Mouse (Mus musculus) neural tube, embryonic 12.5 days (tissue): Measurements from ENCODE around the gene Rbp7. TPM values are rescaled to one million over a fixed set of nuclear protein-coding genes. Genes with fewer than 3 reads are reported as not detected.
A peak's percentile ranks its signal among the peaks of the same experiment; 100 is the strongest.

Experiments used
- ATAC-seq: fragments of 200-750 bp; cut with Nextera tagmentation; 2 replicates; pipeline ENCODE4 v1.8.0; 2017; ENCODE audit warnings: low read depth, mild to moderate bottlenecking, moderate TSS enrichment, moderate library complexity; ENCODE audit not compliant: low FRiP score
- H3K27ac ChIP-seq: fragments of 300-500 bp; sonication (generic); 2 replicates; pipeline ENCODE4 v1.5.1; 2016
- H3K27me3 ChIP-seq: fragments of 300-500 bp; sonication (generic); replicated peaks from 2 replicates; pipeline ENCODE4 v1.6.1; 2016; ENCODE audit warnings: mild to moderate bottlenecking
- H3K36me3 ChIP-seq: fragments of 300-500 bp; sonication (generic); 2 replicates; pipeline ENCODE4 v1.6.1; 2016; ENCODE audit warnings: mild to moderate bottlenecking
- H3K4me1 ChIP-seq: fragments of 300-500 bp; sonication (generic); 2 replicates; pipeline ENCODE4 v1.6.1; 2016
- H3K4me2 ChIP-seq: fragments of 300-500 bp; sonication (generic); replicated peaks from 2 replicates; pipeline ENCODE4 v1.6.1; 2016; ENCODE audit warnings: mild to moderate bottlenecking
- H3K4me3 ChIP-seq: fragments of 300-500 bp; sonication (generic); 2 replicates; pipeline ENCODE4 v1.5.1; 2016
- H3K9ac ChIP-seq: fragments of 300-500 bp; sonication (generic); 2 replicates; pipeline ENCODE4 v1.6.1; 2016; ENCODE audit warnings: mild to moderate bottlenecking
- H3K9me3 ChIP-seq: fragments of 300-500 bp; sonication (generic); 2 replicates; pipeline ENCODE4 v1.6.1; 2016; ENCODE audit warnings: mild to moderate bottlenecking
- WGBS: fragments of 180-500 bp; shearing (Covaris S2); methylation state at CpG from one replicate; pipeline ENCODE4 v1.1.7; 2016; 5-methylcytosine and 5-hydroxymethylcytosine counted together
- polyA plus RNA-seq: library from polyadenylated mRNA; unstranded; fragments of >200 nt; fragmentation: Nextera tagmentation; extraction: Ambion mirVana; gene quantifications from 2 replicates; pipeline ENCODE4 v1.2.1, GENCODE M21; 2016

The Rbp7 gene
- polyA plus RNA-seq: not detected in 2 replicates

- H3K36me3 ChIP-seq: no peaks in the 10 kb centered on the region
- no peak within 1 kb of the TSS for H3K9ac ChIP-seq
- no peaks in the 10 kb centered on the region for H3K27me3 ChIP-seq
- 57% methylated on average over 8 of the region's 8 CpGs for WGBS
- H3K4me1 ChIP-seq: no peaks in the 10 kb centered on the region
- H3K4me2 ChIP-seq: no peak within 1 kb of the TSS
- H3K27ac ChIP-seq: no peak within 1 kb of the TSS
- ATAC-seq: no peak
- H3K9me3 ChIP-seq: no peaks in the 10 kb centered on the region
- H3K4me3 ChIP-seq: no peak within 1 kb of the TSS
These were observed at the start of gene Rbp7 for GRCm38 (mm10) chr4:149454879-149455278. TSS of gene Rbp7 (minus strand) at chr4:149454978.

- H3K27ac ChIP-seq: no peak overlapping the region
- peaks cover 16% of the 10 kb centered on the region for H3K36me3 ChIP-seq
- H3K4me2 ChIP-seq: no peak overlapping the region
- no peaks in the 10 kb centered on the region for H3K9me3 ChIP-seq
- no peak overlapping the region for H3K9ac ChIP-seq
- no peaks in the 10 kb centered on the region for H3K4me1 ChIP-seq
- no peaks in the 10 kb centered on the region for H3K27me3 ChIP-seq
- no peak for ATAC-seq
- 77% methylated on average over 5 of the region's 5 CpGs for WGBS
- H3K4me3 ChIP-seq: no peak overlapping the region
These were observed 49.6 kb upstream of the Rbp7 start for GRCm38 (mm10) chr4:149504363-149504762.

- H3K4me2 ChIP-seq: no peak overlapping the region
- H3K9me3 ChIP-seq: no peaks in the 10 kb centered on the region
- H3K27me3 ChIP-seq: no peaks in the 10 kb centered on the region
- peaks cover 44% of the 10 kb centered on the region for H3K36me3 ChIP-seq
- H3K4me3 ChIP-seq: no peak overlapping the region
- no peak for ATAC-seq
- no peak overlapping the region for H3K27ac ChIP-seq
- H3K4me1 ChIP-seq: peaks cover 10% of the 10 kb centered on the region
- no peak overlapping the region for H3K9ac ChIP-seq
- 72% methylated on average over 5 of the region's 5 CpGs for WGBS
These were observed 45.0 kb upstream of the Rbp7 start for GRCm38 (mm10) chr4:149499790-149500189.

GRCm38 (mm10) chr4:149498901-149499300 is 44.1 kb upstream of the Rbp7 start:
- no peak for ATAC-seq
- Histone ChIP-seq H3K4me3 (no peak overlapping the region), H3K36me3 (peaks cover 53% of the 10 kb centered on the region), H3K9ac (no peak overlapping the region), H3K27ac (no peak overlapping the region), H3K27me3 (no peaks in the 10 kb centered on the region), H3K4me1 (peaks cover 10% of the 10 kb centered on the region), H3K4me2 (no peak overlapping the region), H3K9me3 (no peaks in the 10 kb centered on the region)
- WGBS: 95% methylated on average over 8 of the region's 8 CpGs

GRCm38 (mm10) chr4:149496612-149497011 is 41.8 kb upstream of the Rbp7 start:
- Histone ChIP-seq H3K27ac (no peak overlapping the region; the same call in 1 of the 2 replicates), H3K9ac (no peak overlapping the region), H3K4me1 (peaks cover 10% of the 10 kb centered on the region), H3K4me2 (no peak overlapping the region), H3K27me3 (no peaks in the 10 kb centered on the region), H3K36me3 (peaks cover 65% of the 10 kb centered on the region), H3K4me3 (no peak overlapping the region), H3K9me3 (no peaks in the 10 kb centered on the region)
- 6% methylated on average over 2 of the region's 2 CpGs for WGBS
- peak; percentile 71 for ATAC-seq

- peaks cover 81% of the 10 kb centered on the region for H3K36me3 ChIP-seq
- H3K27me3 ChIP-seq: no peaks in the 10 kb centered on the region
- H3K9me3 ChIP-seq: no peaks in the 10 kb centered on the region
- 98% methylated on average over 3 of the region's 3 CpGs for WGBS
- H3K4me2 ChIP-seq: no peak overlapping the region
- no peak overlapping the region for H3K9ac ChIP-seq
- H3K4me1 ChIP-seq: peaks cover 12% of the 10 kb centered on the region
- no peak for ATAC-seq
- H3K27ac ChIP-seq: no peak overlapping the region
- no peak overlapping the region for H3K4me3 ChIP-seq
These were observed 36.4 kb upstream of the Rbp7 start for GRCm38 (mm10) chr4:149491151-149491550.

- ATAC-seq: no peak
- no peak overlapping the region for H3K4me3 ChIP-seq
- no peaks in the 10 kb centered on the region for H3K27me3 ChIP-seq
- 97% methylated on average over 14 of the region's 14 CpGs for whole genome bisulfite sequencing
- H3K27ac ChIP-seq: no peak overlapping the region
- H3K36me3 ChIP-seq: peaks cover 69% of the 10 kb centered on the region
- no peak overlapping the region for H3K4me2 ChIP-seq
- no peak overlapping the region for H3K9ac ChIP-seq
- H3K9me3 ChIP-seq: no peaks in the 10 kb centered on the region
- peaks cover 9% of the 10 kb centered on the region for H3K4me1 ChIP-seq
These were observed 34.9 kb upstream of the Rbp7 start for GRCm38 (mm10) chr4:149489415-149490240.

- H3K9me3 ChIP-seq: no peaks in the 10 kb centered on the region
- no peaks in the 10 kb centered on the region for H3K27me3 ChIP-seq
- no peak for ATAC-seq
- peaks cover 12% of the 10 kb centered on the region for H3K4me1 ChIP-seq
- H3K27ac ChIP-seq: no peak overlapping the region
- no peak overlapping the region for H3K9ac ChIP-seq
- H3K4me3 ChIP-seq: no peak overlapping the region
- H3K36me3 ChIP-seq: peaks cover 52% of the 10 kb centered on the region
- H3K4me2 ChIP-seq: no peak overlapping the region
- WGBS: 95% methylated on average over 12 of the region's 12 CpGs
These were observed 33.0 kb upstream of the Rbp7 start for GRCm38 (mm10) chr4:149487729-149488128.

GRCm38 (mm10) chr4:149485825-149486206 is 31.0 kb upstream of the Rbp7 start:
- peaks cover 12% of the 10 kb centered on the region for H3K4me1 ChIP-seq
- peak overlapping the region; percentile 78 for H3K9ac ChIP-seq
- WGBS: under 1% methylated on average over 10 of the region's 10 CpGs
- peak overlapping the region; percentile 76 for H3K4me2 ChIP-seq
- peaks cover 39% of the 10 kb centered on the region for H3K36me3 ChIP-seq
- ATAC-seq: peak; percentile 21; the same call in 1 of the 2 replicates
- no peaks in the 10 kb centered on the region for H3K27me3 ChIP-seq
- peak overlapping the region; percentile 80 for H3K4me3 ChIP-seq
- no peak overlapping the region for H3K27ac ChIP-seq
- H3K9me3 ChIP-seq: no peaks in the 10 kb centered on the region

GRCm38 (mm10) chr4:149485053-149485824 is 30.5 kb upstream of the Rbp7 start, which contains the start of the genes Nmnat1 and Lzic:
TSS of gene Nmnat1 (minus strand) at chr4:149485202.
TSS of gene Lzic (plus strand) at chr4:149485229.
- H3K4me1 ChIP-seq: peaks cover 12% of the 10 kb centered on the region
- peak; percentile 98 for ATAC-seq
- H3K4me3 ChIP-seq: peak within 1 kb of the TSS; percentile 80
- under 1% methylated on average over 60 of the region's 60 CpGs for WGBS
- H3K9ac ChIP-seq: peak within 1 kb of the TSS; percentile 78
- H3K4me2 ChIP-seq: peak within 1 kb of the TSS; percentile 76
- H3K36me3 ChIP-seq: peaks cover 36% of the 10 kb centered on the region
- no peaks in the 10 kb centered on the region for H3K9me3 ChIP-seq
- 0 out of 2 replicates have a peak within 1 kb of the TSS, but pooled peaks have one; percentile 28 for H3K27ac ChIP-seq
- no peaks in the 10 kb centered on the region for H3K27me3 ChIP-seq

- H3K4me3 ChIP-seq: peak overlapping the region; percentile 80
- H3K36me3 ChIP-seq: peaks cover 29% of the 10 kb centered on the region
- H3K9ac ChIP-seq: peak overlapping the region; percentile 78
- 0 out of 2 replicates have a peak overlapping the region, but pooled peaks have one; percentile 28 for H3K27ac ChIP-seq
- WGBS: 60% methylated on average over 3 of the region's 3 CpGs
- no peaks in the 10 kb centered on the region for H3K27me3 ChIP-seq
- ATAC-seq: no peak; the same call in 1 of the 2 replicates
- no peaks in the 10 kb centered on the region for H3K9me3 ChIP-seq
- peak overlapping the region; percentile 76 for H3K4me2 ChIP-seq
- H3K4me1 ChIP-seq: peaks cover 12% of the 10 kb centered on the region
These were observed 29.8 kb upstream of the Rbp7 start for GRCm38 (mm10) chr4:149484566-149484965.

GRCm38 (mm10) chr4:149477078-149477477 is 22.3 kb upstream of the Rbp7 start, which contains the start of gene Tmem274:
TSS of gene Tmem274 (plus strand) at chr4:149477378.
- H3K4me3 ChIP-seq: no peak within 1 kb of the TSS
- H3K4me2 ChIP-seq: no peak within 1 kb of the TSS
- 85% methylated on average over 11 of the region's 11 CpGs for WGBS
- ATAC-seq: no peak
- H3K27me3 ChIP-seq: no peaks in the 10 kb centered on the region
- no peak within 1 kb of the TSS for H3K9ac ChIP-seq
- no peaks in the 10 kb centered on the region for H3K4me1 ChIP-seq
- peaks cover 15% of the 10 kb centered on the region for H3K36me3 ChIP-seq
- H3K9me3 ChIP-seq: 0 out of 2 replicates have a peak, but pooled peaks cover 3% of the 10 kb centered on the region
- H3K27ac ChIP-seq: no peak within 1 kb of the TSS
